Mouse (Mus musculus) lung, embryonic 15.5 days (tissue): Measurements from ENCODE around the gene Zfyve9. TPM values are rescaled to one million over a fixed set of nuclear protein-coding genes. Genes with fewer than 3 reads are reported as not detected.

Experiments used
- ATAC-seq: fragments of 200-750 bp; cut with Nextera tagmentation; 2 replicates; pipeline ENCODE4 v1.8.0; 2017; ENCODE audit warnings: moderate number of reproducible peaks, borderline replicate concordance; ENCODE audit not compliant: low FRiP score, low TSS enrichment; ENCODE audit errors: extremely low read depth
- H3K27ac ChIP-seq: fragments of 300-500 bp; sonication (generic); 2 replicates; pipeline ENCODE4 v1.5.1; 2015; ENCODE audit warnings: moderate library complexity, mild to moderate bottlenecking, inconsistent platforms
- H3K27me3 ChIP-seq: fragments of 300-500 bp; sonication (generic); 2 replicates; pipeline ENCODE4 v1.6.1; 2015; ENCODE audit warnings: inconsistent platforms
- H3K36me3 ChIP-seq: fragments of 300-500 bp; sonication (generic); 2 replicates; pipeline ENCODE4 v1.6.1; 2015; ENCODE audit warnings: inconsistent platforms
- H3K4me1 ChIP-seq: fragments of 300-500 bp; sonication (generic); 2 replicates; pipeline ENCODE4 v1.6.1; 2015; ENCODE audit warnings: inconsistent platforms
- H3K4me2 ChIP-seq: fragments of 300-500 bp; sonication (generic); 2 replicates; pipeline ENCODE4 v1.6.1; 2015; ENCODE audit warnings: inconsistent platforms, mild to moderate bottlenecking, moderate library complexity
- H3K4me3 ChIP-seq: fragments of 300-500 bp; sonication (generic); 2 replicates; pipeline ENCODE4 v1.5.1; 2015; ENCODE audit warnings: mild to moderate bottlenecking, inconsistent platforms
- H3K9ac ChIP-seq: fragments of 300-500 bp; sonication (generic); 2 replicates; pipeline ENCODE4 v1.6.1; 2015; ENCODE audit warnings: inconsistent platforms
- H3K9me3 ChIP-seq: fragments of 300-500 bp; sonication (generic); 2 replicates; pipeline ENCODE4 v1.6.1; 2016; ENCODE audit warnings: inconsistent platforms
- WGBS: fragments of 180-500 bp; shearing (Covaris S2); methylation state at CpG from one replicate; pipeline ENCODE4 v1.1.7; 2015; 5-methylcytosine and 5-hydroxymethylcytosine counted together
- polyA plus RNA-seq: library from polyadenylated mRNA; unstranded; fragments of >200 nt; fragmentation: Nextera tagmentation; extraction: Ambion mirVana; gene quantifications from 2 replicates; pipeline ENCODE4 v1.2.1, GENCODE M21; 2015

Zfyve9 gene
- 4.6 and 5.1 TPM in 2 replicates for polyA plus RNA-seq

DNA sequence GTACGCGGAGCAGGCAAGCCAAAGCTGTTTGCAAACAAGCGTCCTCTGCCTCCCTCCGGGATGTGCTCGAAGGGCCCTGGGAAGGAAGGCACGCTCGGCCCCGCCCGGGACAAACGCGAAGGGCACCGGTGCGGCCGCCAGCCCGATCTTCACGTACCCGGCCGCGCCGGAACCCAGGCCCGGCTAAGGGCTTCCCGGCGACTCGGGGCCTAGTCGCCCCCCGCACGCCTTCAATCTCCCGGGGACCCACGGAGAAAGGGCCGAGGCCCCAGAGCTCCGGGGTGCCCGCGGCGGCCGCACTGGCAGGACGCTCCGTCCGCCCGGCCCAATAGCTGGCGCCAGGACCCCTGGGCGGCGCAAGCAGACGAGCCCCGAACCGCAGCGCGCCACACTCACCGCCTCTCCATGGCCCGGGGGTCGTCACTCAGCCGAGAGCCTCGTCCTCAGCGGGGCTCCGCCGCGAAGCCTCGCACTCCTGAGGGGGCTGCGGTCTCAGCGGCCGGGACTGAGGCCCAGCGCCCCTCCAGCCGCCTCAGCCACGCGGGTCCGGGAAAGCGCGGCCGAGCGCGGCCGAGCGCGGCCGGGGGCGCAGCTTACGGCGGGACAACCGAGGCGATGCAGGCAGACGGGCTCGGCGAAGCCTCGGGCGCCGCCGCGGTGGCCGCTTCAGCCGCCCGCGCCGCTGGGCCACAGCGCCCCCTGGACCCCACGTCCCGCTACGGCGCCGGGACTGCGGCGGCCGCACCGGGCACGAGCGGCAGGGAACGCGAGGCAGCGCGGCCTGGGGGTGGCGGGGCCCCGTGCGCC lies at the start of gene Zfyve9:
Zfyve9 (minus strand) TSS at position 742 of the 807 bp plus-strand sequence.
- H3K27ac ChIP-seq: peak within 1 kb of the TSS; percentile 99
- H3K4me2 ChIP-seq: peak within 1 kb of the TSS; percentile 74
- H3K4me1 ChIP-seq: no peaks in the 10 kb centered on the region
- no peaks in the 10 kb centered on the region for H3K36me3 ChIP-seq
- H3K9ac ChIP-seq: peak within 1 kb of the TSS; percentile 99
- no peaks in the 10 kb centered on the region for H3K27me3 ChIP-seq
- peak; percentile 94 for ATAC-seq
- no peaks in the 10 kb centered on the region for H3K9me3 ChIP-seq
- H3K4me3 ChIP-seq: peak within 1 kb of the TSS; percentile 96
- under 1% methylated on average over 98 of the region's 111 CpGs for WGBS

GRCm38 (mm10) chr4:108826643-108827042 lies 46.0 kb upstream of the Zfyve9 start:
- peaks cover 62% of the 10 kb centered on the region for H3K36me3 ChIP-seq
- peaks cover 2% of the 10 kb centered on the region for H3K4me1 ChIP-seq
- no peak for ATAC-seq
- H3K27me3 ChIP-seq: no peaks in the 10 kb centered on the region
- WGBS: 79% methylated on average over 2 of the region's 2 CpGs
- H3K4me2 ChIP-seq: no peak overlapping the region
- no peak overlapping the region for H3K4me3 ChIP-seq
- H3K9me3 ChIP-seq: no peaks in the 10 kb centered on the region
- H3K9ac ChIP-seq: no peak overlapping the region
- H3K27ac ChIP-seq: no peak overlapping the region

GRCm38 (mm10) chr4:108826096-108826495 lies 45.5 kb upstream of the Zfyve9 start:
- WGBS: 85% methylated on average over 1 of the region's 1 CpGs
- no peak overlapping the region for H3K27ac ChIP-seq
- H3K27me3 ChIP-seq: no peaks in the 10 kb centered on the region
- H3K4me1 ChIP-seq: no peaks in the 10 kb centered on the region
- H3K36me3 ChIP-seq: peaks cover 66% of the 10 kb centered on the region
- no peak overlapping the region for H3K4me2 ChIP-seq
- H3K9ac ChIP-seq: no peak overlapping the region
- no peaks in the 10 kb centered on the region for H3K9me3 ChIP-seq
- H3K4me3 ChIP-seq: no peak overlapping the region
- no peak for ATAC-seq

DNA sequence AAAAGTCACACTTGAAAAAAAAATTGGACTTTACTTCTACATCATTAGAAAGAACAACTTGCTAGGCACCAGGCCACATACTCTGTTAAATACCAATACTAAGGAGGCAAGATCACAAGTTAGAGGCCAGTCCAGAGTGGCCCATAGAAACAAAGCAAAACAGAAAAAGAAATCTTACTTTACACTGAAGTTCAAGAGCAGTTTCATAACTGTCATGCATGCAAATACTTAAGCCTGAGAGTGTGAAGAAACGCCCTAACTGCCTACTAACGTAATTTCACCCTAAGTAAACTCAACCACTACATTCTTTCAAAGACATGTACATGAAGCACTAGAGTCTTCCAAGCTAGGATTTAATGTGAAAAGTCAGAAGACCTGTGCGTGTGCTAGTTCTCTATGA lies 45.1 kb upstream of the Zfyve9 start:
- ATAC-seq: no peak
- H3K9me3 ChIP-seq: no peaks in the 10 kb centered on the region
- H3K9ac ChIP-seq: no peak overlapping the region
- no peak overlapping the region for H3K4me3 ChIP-seq
- H3K27me3 ChIP-seq: no peaks in the 10 kb centered on the region
- no peak overlapping the region for H3K4me2 ChIP-seq
- no peaks in the 10 kb centered on the region for H3K4me1 ChIP-seq
- H3K36me3 ChIP-seq: peaks cover 70% of the 10 kb centered on the region
- WGBS: 88% methylated on average over 3 of the region's 3 CpGs
- no peak overlapping the region for H3K27ac ChIP-seq

DNA sequence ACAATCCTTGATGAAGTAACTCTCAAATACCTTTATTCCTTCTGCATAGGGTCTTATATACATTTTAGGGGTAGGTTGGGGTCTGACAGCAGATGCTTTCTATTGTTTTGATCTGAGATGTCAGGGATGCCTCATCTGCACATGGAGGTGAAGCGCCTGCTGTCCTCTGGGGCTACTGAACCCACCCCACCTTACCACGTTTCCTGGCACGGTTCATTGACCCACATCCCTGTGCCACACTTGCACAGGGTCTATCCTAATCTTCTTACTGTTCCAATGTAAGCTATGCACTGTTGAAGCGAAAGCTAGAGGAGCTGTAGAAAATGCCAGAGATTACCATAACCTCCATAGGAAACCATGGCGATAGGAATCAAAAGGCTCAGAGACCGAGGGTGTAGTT lies 31.0 kb upstream of the Zfyve9 start:
- Histone ChIP-seq H3K4me2 (no peak overlapping the region), H3K27ac (no peak overlapping the region), H3K9me3 (no peaks in the 10 kb centered on the region), H3K9ac (no peak overlapping the region), H3K4me3 (no peak overlapping the region), H3K27me3 (no peaks in the 10 kb centered on the region), H3K4me1 (no peaks in the 10 kb centered on the region), H3K36me3 (peaks cover 6% of the 10 kb centered on the region)
- 71% methylated on average over 6 of the region's 6 CpGs for WGBS
- ATAC-seq: no peak

- ATAC-seq: no peak
- no peak overlapping the region for H3K9ac ChIP-seq
- H3K27me3 ChIP-seq: no peaks in the 10 kb centered on the region
These were observed 30.5 kb upstream of the Zfyve9 start for GRCm38 (mm10) chr4:108811142-108811541.

DNA sequence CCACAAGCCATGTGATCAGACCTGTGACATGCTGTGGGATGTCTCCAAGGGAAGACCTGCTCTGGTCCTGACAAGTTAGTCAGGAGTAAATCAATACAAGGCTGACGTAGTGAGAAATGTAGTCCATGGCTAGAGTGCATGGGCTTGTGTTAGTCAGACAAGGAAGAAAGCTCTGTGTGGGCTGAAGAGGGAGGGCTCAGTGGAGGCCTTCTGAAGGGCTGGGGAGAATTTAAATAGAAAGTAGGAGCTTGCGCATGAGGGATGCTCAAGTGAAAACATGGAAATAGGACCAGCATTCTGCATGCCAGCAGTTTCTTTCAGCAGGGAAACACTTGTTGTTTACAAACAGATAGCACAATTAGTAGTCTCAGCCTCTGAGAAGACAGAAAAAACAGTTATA lies 22.9 kb upstream of the Zfyve9 start:
- H3K9ac ChIP-seq: no peak overlapping the region
- no peaks in the 10 kb centered on the region for H3K27me3 ChIP-seq
- H3K4me1 ChIP-seq: no peaks in the 10 kb centered on the region
- H3K4me2 ChIP-seq: no peak overlapping the region
- H3K9me3 ChIP-seq: no peaks in the 10 kb centered on the region
- H3K4me3 ChIP-seq: no peak overlapping the region
- H3K27ac ChIP-seq: no peak overlapping the region
- 81% methylated on average over 2 of the region's 2 CpGs for WGBS
- H3K36me3 ChIP-seq: no peaks in the 10 kb centered on the region
- no peak for ATAC-seq

More at GRCm38 (mm10) chr4:108811142-108811541, 30.5 kb upstream of the Zfyve9 start:
- no peak overlapping the region for H3K4me2 ChIP-seq
- WGBS: 63% methylated on average over 4 of the region's 4 CpGs
- no peak overlapping the region for H3K4me3 ChIP-seq
- no peaks in the 10 kb centered on the region for H3K9me3 ChIP-seq
- peaks cover 6% of the 10 kb centered on the region for H3K36me3 ChIP-seq
- no peak overlapping the region for H3K27ac ChIP-seq
- no peaks in the 10 kb centered on the region for H3K4me1 ChIP-seq

DNA sequence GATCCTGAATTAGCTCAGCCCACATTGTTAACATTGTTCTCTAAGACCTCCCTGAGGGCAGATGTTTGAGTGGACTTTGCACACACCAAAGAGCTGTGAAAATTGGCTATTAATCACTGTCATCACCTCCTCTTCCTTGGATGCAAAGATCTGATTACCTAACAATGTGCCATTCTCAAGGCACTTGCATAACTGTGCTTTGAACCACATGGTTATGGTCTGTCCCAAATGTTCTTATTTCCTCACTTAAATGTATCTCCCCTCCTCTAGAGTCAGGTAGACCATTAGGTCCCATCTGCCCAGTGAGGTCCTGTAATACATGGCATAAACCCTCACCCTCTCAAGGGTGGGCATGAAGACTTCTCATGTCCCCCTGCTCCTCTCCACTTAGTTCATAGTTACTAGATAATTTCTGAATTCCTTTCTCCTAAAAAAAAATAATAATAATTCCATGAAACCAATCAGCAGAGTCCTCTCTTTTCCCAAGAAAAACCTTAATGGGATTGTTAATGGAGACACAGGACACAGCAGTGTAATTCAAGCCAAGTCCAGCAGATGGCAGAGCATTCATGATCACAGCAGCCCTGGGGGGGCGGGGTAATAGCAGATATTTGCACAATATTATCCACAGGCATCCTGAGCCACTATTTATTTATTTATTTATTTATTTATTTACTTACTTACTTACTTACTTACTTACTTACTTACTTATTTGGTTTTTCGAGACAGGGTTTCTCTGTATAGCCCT lies 17.7 kb upstream of the Zfyve9 start:
- no peaks in the 10 kb centered on the region for H3K9me3 ChIP-seq
- H3K27me3 ChIP-seq: no peaks in the 10 kb centered on the region
- H3K4me3 ChIP-seq: no peak overlapping the region
- no peak overlapping the region for H3K4me2 ChIP-seq
- peaks cover 4% of the 10 kb centered on the region; the same call in 1 of the 2 replicates for H3K4me1 ChIP-seq
- no peak for ATAC-seq
- no peak overlapping the region for H3K9ac ChIP-seq
- no peak overlapping the region for H3K27ac ChIP-seq
- WGBS: 48% methylated on average over 2 of the region's 2 CpGs
- H3K36me3 ChIP-seq: no peaks in the 10 kb centered on the region

GRCm38 (mm10) chr4:108796701-108797100 lies 16.1 kb upstream of the Zfyve9 start:
- Histone ChIP-seq H3K27ac (no peak overlapping the region), H3K9me3 (no peaks in the 10 kb centered on the region), H3K4me2 (no peak overlapping the region), H3K9ac (no peak overlapping the region), H3K36me3 (no peaks in the 10 kb centered on the region), H3K4me1 (peaks cover 4% of the 10 kb centered on the region; the same call in 1 of the 2 replicates), H3K27me3 (no peaks in the 10 kb centered on the region), H3K4me3 (no peak overlapping the region)
- no peak for ATAC-seq
- WGBS: 29% methylated on average over 4 of the region's 4 CpGs

DNA sequence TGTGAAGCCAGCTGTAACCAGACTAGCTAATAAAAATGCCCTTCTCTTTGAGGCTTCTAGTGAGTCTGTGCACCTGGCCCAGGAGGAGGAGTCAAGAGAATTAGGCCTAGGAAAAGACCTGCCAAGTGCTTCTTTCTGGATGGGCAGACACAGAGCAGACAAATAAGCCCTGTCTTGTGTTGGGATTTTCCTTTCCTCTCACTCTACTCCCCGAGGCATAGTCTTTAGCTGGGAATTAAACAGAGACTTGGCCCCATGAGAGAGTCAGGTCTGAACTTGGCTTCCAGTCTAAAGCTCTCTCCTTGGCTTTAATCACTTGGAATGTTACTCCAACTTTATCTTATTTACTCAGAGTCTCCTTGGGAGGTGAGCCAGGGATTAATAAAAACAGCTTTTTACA lies 13.3 kb upstream of the Zfyve9 start:
- H3K27me3 ChIP-seq: no peaks in the 10 kb centered on the region
- no peaks in the 10 kb centered on the region for H3K9me3 ChIP-seq
- no peak overlapping the region for H3K4me3 ChIP-seq
- no peak for ATAC-seq
- no peak overlapping the region for H3K9ac ChIP-seq
- peaks cover 4% of the 10 kb centered on the region; the same call in 1 of the 2 replicates for H3K4me1 ChIP-seq
- 48% methylated on average over 1 of the region's 1 CpGs for WGBS
- H3K36me3 ChIP-seq: no peaks in the 10 kb centered on the region
- no peak overlapping the region for H3K27ac ChIP-seq
- no peak overlapping the region for H3K4me2 ChIP-seq

GRCm38 (mm10) chr4:108790507-108790906 lies 9.9 kb upstream of the Zfyve9 start:
- H3K4me1 ChIP-seq: no peaks in the 10 kb centered on the region
- no peak for ATAC-seq

More at GRCm38 (mm10) chr4:108790507-108790906, 9.9 kb upstream of the Zfyve9 start:
- Histone ChIP-seq H3K9me3 (no peaks in the 10 kb centered on the region), H3K36me3 (no peaks in the 10 kb centered on the region), H3K9ac (no peak overlapping the region), H3K4me3 (no peak overlapping the region), H3K27ac (no peak overlapping the region), H3K4me2 (no peak overlapping the region), H3K27me3 (no peaks in the 10 kb centered on the region)
- WGBS: 63% methylated on average over 1 of the region's 1 CpGs
